Mouse (Mus musculus) fibroblast of lung, adult 2 months (primary cell): ENCODE results near the gene Rhog.

Experiments
- DNase-seq: peaks from one replicate; pipeline ENCODE4 v3.0.0-alpha.2; 2011; ENCODE audit warnings: low read depth

Gene Rhog

DNA sequence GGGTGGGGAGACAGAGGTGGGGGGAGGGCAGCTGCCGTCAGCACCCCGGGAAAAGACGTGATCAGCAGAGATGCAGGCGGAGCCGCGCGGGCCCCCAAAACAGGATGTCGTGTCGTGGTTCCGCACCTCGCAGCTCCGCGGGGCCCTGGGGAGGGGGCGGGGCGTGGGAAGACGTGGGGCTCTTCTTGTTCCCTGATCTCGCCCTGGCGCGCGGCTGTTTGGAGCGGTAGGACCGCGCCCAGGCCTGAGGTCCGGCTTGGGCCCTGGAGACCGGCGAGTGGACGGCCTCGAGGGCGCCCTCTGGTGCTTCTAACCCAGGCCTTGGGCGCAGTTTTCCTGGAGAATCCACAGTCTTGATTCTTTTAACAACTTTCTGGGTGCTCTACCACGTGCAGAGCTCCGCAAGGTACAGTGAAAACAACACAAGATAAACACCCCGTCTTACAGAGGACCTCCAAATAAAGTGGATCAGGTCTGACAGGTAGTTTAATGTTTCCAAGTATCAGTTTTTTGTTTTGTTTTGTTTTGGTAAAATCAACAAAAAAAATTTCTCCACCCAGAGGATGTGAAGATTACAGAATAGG is 5.1 kb downstream of the Rhog start:
- peak; percentile 69 for DNase-seq

DNA sequence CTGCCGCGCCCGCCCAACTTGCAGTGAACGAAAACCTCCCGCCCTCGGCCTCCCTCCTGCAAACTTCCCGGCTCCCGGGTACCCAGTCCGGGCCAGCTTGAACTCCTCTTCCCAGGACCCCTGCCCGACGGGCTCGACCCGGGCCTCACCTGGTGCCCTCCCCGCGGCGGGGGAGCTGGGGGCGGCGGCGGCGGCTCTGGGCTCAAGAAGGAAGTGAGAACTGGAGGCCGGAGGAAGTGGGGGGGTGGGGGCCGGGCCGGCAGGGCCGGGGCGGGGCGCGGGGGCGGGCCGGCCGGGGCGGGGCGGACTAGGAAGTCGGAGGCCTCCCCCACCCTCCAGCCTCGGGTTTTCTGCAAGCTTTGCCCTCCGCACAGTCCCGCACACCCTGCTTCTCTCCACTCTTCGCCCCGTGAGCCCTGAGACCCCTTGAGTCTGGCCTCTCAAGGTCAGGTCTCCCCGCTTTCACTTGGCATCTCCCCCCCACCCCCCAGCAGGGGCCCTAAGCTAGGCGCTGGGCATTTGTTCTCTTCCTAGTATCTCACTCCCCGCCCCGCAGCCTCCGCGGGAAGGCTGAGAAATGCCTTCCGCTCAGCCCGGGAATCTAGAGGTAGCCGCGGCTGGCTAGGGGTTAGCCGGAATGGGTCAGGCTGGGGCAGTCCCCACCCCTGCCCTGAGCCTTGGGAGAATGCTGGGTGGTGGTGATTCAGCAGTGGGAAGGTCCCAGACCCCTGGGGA is 5.8 kb downstream of the Rhog start:
- DNase-seq: peak; percentile 59

DNA sequence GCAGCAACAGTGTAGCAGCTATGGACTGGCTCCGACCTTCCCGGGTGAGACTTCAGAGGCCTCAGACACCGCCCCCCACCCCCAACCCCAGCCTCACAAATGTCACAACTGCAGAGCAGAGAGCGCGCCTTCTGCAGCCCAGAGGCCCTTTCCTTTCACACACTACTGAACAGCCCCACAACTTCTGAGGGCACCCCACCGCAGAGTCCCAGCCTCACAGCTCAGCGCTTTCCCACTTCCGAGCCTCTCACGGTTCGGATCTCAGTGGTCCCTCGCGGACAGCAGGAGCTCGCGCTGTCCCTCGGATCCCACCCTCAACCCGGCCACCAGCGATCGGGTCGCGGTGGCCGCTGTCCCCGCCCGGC is 6.3 kb downstream of the Rhog start:
- DNase-seq: no peak

DNA sequence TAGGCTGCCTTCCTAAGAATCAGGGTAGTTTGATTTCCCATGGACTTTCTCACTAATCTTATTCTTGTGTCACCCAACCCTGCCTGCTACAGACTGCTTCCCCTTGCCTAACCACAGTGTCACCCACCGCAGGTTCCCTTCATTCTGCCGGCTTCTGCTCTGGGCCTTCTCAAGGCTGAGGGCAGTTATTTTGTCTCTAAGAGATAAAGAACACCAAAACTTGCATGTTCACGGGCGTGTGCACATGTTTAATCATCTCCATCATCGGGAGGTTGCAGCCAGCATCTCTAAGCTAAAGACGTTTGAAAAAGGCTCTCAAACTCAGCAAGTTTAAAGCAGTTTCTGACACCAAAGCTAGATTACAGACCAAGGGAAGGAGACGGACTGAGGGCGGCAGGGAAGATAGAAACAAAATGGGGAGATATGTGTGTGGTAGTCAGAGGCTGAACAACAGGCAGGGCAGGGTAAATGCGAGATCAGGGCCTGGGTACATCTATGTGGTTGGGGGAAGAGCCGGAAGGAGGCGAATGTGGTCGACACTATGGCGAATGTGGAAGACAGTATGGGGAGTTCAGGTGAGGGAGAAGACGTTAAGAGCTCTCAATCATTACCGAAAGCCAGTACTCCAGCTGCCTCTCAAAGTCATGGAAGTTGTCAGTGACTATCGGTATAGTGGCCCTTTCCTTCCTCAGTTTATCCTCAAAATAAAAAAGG is 7.0 kb downstream of the Rhog start:
- no peak for DNase-seq

DNA sequence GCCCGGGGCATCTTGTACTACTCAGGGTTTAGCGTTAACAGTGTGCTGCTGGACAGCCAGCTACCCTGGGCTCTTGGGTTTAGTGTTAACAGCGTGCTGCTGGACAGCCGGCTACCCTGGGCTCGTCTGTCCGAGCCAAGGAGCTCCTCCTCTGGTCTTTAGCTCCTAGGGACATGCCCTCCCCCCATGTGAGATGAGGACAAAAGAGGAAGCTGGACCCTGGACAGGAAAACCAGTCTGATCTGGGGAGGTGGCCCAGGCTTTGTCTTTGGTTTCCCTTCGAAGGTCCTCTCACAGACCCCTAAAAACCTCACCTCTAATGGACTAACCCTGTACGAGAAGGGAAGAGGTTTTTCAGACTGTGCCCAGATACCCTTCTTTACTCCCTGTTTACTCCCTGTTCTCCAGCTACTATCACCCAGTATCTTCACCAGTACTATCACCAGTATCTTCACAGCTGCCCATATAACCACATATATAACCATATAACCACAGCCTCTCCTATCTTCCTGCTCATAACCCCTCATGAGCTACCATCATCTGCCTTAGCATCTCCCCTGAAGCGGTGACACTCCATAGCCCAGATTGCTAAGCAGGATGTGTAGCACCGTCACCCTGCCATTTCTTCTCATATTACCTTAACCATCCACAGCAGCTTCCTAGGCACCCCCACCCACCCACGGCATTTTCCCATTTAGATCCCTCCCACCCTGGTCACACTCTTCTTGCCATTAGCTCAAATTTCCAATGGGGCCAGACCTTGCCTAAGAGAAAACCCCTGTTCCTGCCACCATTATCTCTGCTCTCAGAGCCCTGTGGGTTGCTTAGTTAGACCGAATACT is 8.7 kb downstream of the Rhog start:
- no peak for DNase-seq

DNA sequence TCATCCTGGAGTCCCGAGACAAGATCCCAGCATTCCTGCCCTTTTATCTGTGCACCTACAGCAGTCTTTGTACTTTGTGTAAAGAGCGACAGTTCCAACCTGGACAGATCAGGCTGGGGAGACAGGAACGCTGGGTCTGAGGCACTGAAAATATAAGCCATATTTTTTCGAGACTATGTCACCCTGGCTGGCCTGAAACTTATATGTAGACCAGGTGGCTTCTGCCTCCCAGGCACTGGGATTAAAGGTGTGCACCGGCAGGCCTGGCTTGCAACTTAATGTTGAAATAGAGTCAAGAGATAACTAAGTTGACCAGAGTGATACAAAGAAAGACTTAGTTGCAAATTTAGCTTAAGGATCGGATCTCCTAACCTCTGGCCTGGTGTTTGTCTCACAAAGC is 9.6 kb downstream of the Rhog start:
- DNase-seq: no peak

DNA sequence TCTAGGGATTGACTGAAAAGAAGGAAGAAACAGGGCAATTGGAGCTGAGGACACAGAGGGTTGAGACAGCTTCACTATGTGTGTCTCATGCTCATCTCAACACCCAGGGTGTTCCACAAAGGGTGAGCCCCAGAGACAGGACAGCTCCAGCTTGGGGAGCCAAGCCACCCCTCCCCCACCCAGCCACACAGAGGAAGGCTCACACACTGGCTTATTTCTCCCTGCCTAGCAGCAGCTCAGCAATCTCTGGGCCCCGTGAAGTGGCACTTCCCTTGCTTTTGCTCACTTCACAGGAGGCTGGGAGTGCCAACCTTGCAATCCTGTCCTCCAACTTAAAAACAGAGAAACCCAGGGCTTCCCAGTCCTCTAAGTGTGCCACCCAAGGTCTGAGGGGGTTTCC is 10.1 kb downstream of the Rhog start:
- no peak for DNase-seq

DNA sequence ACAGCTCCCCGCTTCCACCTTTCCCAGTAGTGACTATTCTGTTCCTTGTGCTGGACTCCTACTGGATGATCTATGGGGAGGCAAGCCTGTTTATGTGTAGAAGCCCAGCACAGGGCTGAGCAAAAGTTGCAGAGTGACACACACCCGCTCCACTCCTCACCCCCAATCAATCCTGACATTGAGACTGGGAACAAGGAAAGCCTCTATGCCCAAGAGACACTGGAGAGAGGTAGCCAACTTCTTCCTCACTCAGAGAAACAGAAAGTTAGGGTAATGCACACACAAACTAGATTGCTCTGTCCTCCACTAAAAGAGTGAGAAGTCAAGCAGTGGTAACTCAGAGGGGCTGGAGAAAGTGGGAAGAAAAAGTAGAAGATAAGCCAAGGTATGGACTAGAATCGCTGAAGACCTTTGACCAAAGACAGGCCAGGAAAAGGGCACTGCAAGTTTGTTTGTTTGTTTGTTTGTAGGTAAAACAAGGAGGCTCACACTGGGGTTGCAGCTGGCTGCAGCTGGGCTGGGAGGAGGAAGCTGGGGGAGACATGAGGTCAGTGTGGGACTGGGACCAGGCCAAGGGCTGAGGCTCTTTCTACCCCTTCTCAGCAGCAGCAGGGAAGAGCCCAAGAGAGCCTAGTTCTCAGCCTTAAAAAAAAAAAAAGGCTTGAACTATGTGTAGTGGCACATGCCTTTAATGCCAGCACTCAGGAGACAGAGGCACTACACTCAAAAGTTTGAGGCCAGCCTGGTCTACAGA is 10.9 kb downstream of the Rhog start:
- DNase-seq: no peak

DNA sequence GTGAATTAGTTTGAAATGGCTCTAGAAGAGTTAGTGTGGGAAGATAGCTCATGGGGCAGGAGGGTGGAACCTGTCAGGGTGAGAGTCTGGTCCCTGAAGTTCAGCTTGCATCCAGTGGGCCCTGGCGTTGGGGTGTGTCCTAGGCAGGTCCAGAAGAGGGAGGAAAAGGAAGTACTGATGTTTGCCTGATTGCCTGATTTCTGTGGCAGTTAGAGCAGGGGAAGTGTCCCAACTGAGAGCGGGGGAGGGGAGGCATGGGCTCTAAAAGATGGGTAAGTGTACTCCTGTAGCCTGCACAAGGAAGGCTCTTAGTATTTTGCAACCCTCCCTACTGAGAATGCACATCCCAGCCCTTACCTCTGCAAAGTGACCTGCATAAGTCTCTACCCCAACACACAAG is 12.0 kb downstream of the Rhog start:
- no peak for DNase-seq

DNA sequence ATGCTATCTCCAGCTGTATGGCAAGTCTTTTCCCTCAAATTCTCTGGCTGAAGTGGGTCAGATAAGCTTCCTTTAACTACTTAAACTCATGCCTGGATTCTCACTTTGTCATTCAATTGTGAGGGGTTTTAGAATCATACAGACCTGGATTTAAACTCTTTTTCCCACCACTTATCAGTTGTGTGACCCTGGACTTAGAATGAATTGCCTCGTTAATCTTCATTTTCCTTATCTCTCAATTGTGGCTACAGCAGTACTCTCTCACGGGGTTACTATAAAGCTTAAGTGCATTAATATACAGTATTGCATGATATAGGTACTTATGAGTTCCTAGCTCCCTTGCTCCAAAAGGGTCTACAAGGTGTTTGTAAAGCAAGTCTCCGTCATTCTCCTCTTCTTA is 12.9 kb downstream of the Rhog start:
- DNase-seq: no peak

DNA sequence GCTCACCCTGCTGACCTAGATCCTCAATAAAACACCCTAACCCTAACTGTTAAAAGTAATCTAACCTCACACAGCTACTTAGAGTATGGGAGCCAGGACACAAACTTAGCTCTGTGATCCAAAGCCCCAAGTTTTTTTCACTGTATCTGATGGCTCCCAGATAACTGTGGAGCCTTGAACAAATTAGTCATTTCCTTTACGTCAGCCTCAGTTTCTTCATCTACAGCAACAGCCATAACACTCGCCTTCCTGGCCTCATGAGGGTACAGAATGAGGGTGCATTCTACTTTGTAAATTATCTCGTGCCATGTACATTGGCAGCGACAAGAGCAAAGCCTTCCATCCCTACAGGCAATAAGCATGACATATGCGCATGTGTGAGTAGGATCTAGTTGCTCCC is 13.5 kb downstream of the Rhog start:
- DNase-seq: no peak

DNA sequence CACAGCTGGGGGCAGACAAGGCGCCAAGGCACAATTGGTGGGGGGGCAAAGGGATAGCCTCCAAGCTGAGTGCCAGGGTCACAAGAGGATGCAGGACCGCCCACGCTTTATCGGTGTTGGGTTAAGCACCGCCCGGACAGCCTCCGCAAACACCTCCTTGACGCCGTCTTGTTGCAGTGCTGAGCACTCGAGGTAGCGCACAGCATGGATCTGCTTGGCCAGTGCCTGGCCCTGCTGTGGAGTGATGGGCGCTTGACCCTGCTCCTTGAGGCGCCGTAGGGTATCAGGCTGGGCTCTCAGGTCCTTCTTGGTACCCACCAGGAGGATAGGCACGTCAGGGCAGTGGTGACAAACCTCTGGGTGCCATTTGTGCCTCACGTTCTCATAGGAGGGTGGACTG is 16.3 kb downstream of the Rhog start:
- DNase-seq: no peak

DNA sequence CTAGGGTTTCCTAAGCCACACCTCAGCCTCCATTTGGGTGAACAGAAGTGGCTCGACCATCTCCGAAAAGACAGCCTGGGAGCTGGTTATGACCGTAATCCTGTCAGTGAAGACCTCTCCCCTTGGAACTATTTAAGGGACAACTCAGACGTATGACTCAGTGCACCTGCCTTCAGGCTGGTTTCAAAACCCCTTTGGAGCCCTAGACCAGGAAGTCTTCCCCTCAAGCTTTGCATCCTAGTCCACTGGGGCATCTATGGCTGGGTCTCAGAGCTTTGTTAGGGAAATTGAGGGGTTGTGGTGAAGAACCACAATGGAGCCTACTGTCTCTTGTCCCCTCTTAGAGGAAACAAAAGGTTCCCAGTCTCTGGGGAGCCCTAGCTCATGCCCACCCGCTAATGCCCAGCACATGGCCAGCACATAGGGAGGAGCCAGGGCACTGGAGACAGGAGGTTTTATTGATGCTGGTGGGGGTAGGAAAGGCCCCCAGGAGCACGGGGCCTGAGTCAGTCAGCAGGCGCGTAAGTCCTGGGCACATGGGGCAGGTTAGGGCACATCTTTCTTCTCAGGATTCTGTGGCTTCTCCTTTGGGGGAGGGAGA is 17.1 kb downstream of the Rhog start:
- no peak for DNase-seq

DNA sequence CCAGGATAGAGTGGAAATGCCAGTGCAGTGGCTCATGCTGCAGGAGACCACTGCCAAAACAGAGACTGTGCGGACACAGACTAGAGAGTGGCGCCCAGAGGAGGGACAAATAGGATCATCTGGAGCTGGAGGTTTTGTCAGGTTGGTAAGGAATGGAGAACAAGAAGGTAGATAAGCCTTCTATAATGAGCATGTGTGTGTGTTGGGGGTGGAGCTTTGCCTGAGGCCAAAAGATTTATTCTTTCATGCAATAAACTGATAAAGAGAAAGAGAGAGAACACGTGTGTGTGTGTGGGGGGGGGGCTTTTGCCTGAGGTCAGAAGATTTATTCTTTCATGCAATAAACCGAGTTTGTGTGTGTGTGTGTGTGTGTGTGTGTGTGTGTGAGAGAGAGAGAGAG is 22.8 kb downstream of the Rhog start:
- DNase-seq: no peak

DNA sequence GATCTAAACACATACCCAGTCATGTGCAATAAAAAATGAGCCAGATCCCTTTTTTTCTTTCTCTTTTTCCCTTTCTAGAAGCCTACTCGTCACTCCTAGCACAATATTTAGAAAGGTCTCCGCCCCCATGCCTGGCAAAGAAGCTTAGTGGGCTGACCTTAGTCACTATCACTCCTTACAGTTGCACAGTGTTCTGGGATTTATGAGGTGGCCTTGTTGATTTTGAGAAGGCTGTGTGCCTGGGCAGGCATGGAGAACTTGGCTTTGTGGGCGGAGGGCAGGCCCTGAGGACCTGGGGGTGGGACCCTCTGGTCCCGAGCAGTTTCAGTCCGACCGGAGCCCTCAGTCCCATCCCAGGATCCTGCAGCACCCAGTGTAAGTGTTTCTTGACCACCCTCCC is 26.0 kb downstream of the Rhog start:
- no peak for DNase-seq

DNA sequence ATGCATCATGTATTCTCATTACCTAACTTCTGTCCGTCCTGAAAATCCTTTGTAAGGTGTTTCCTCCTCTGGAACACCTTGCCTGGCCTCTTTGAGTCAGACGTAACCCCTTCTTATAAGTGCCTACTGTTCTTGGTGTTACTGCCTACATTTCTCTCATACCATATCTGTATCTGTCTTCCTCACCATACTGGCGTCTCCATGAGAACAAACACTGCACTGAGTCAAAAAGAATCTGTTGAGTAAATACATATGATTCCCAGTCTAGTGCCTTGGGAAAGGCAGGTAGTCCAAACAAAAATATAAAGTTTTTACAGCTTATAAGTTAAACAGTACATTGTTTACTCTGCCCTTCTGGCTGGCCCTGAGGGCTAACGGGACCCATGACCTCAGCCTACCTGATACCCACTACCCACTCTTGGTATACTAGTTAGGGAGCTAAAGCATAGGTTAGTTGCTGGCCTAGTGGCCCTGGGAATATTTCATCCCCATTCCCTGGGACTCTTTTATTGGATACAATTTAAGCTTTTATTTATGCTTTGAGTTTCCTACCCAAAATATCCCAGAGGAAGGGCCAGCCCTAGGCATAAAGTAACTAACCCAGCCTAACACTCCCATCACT is 27.7 kb downstream of the Rhog start:
- DNase-seq: no peak

DNA sequence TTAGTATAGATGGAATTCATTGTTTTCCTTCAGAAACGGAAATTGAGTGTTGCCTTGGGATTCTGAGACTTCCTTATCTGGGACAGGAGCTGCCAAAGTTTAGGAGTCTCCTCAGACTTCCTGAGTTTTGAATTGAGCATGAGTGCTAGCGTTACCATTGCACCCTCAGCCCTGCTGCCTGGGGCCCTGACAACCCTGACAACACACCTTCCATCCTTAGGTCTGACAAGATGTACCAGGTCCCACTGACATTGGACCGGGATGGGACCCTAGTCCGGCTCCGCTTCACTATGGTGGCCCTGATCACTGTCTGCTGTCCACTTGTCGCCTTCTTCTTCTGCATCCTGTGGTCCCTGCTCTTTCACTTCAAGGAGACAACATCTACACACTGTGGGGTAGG is 29.8 kb downstream of the Rhog start:
- DNase-seq: no peak

DNA sequence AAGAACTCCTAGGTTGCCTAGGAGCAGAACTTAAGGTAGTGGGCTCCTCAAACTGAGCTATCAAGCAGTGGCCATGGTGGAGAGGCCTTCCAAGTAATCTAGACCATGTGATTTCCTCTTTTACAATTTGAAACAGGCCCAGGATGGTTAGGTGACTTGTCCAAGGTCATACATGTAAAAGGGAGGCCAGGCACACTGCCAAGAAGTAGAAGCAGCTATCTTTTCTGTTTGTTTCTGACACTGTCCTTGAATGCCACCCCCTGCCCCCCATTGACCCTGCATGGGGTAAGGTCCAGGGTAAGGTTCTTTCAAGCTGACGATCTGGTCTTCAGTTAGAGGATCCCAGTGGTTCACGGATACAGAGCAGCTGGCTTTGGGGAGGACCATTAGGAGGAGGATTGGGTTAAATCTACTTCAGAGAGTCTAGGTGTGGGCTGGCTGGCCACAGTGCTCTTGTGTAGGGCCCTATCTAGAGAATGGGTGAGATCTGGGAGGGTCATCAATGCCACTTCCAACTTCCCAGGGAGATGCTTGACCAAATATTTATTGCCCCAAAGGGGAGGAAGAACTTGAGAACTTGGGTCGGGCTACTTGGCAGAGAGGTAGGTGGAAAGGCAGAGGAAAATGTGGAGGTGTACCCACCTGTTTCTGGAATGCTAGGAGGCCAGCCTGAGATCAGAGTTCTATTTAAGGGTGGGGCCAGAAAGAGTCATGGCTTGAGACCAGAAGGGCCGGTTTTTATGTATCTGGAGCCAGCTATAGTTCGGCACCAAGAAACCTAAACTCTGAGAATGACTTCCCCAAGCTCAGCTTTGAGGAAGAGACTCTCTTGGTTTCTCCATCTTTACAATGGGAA is 31.7 kb downstream of the Rhog start:
- no peak for DNase-seq

DNA sequence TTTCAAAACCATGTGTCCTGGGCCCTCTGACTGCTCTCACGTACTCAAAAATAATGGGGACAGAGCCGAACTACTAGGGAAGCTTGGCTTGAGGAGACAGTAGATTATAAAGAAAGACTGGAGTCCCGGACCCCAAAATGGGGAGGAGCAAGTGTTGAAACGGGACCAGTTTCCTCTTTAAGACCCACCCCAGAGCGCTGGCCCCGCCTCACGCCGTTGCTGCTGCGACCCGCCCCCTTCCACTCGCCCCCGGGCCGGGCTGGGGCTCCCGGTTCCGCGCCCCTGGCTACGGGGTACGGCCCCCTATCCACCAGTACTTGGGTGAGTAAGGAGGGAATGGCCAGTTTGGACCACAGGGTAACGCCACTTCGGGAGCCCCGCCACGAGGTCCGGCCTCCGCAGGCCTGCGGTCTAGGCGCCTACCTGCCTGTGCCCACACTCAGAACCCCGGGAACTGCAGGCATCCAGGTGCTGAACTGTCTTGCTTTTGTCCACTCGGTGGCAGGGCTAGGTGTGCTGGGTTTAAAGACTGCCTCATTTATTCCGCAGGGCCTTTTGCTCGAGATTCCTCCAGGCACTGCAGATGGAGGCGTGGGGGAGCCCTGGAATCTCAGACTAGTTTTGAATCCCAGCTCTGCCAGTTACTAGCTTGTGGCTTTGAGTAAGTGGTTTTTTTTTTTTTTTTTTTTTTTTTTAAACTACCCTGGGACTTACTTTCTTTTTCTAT is 32.9 kb downstream of the Rhog start:
- DNase-seq: no peak
